Mouse (Mus musculus): ENCODE measurements around the gene Rgs9bp. TPM values are rescaled to one million over a fixed set of nuclear protein-coding genes. Genes with fewer than 3 reads are reported as not detected.
"Not testable (repeated sequence)": the region's sequence is repeated elsewhere in the genome, so short reads cannot be mapped to it uniquely, and the experiment has no call there.

Gene Rgs9bp
- total RNA-seq, 2 experiments from 2014 or later = 0.05 to 0.43 TPM

DNA sequence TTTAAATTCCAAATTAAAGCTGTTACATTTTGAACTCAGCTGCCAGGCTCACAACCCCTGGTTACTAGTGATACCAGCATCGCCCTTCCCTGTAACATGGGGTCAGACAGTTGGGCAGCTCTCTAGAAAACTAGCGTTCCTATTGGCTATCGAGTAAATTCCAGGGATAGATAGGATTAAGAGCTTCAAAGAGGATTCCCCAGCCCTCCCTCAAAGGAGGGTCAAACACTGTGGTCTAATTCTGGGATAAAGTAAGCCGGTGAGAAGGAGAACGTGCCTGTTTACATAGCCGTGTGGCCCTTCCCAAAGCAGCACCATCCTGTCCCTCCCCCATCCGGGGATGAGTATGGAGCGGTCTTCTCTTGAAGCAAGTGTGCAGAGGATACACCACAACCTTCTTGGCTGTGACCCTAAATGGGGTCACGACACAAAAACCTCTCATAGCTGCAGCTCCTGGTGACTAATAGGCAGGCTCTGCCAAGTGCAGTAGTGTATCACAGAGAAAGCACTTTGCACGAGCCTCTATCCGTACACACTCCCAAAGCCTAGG is 1.8 kb downstream of the Rgs9bp start:
- DNase-seq = no peak

DNA sequence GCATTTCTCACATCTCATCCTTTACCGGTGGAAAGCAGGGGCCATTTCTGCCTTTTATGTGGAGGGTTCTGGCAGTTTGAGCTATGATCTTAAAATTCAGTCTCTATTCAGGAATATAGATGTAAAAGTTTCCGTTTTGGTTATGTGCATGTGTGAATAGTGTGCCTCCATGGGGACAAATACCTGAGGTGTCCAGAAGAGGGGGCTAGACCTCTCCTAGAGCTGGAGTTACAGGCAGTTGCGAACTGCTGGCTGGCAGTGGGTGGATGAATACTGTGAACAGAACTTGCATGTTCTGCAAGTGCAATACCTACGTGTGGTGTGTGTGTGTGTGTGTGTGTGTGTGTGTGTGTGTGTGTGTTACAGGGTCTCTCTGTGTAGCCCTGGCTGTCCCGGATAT is 2.7 kb downstream of the Rgs9bp start:
- no peak for DNase-seq

DNA sequence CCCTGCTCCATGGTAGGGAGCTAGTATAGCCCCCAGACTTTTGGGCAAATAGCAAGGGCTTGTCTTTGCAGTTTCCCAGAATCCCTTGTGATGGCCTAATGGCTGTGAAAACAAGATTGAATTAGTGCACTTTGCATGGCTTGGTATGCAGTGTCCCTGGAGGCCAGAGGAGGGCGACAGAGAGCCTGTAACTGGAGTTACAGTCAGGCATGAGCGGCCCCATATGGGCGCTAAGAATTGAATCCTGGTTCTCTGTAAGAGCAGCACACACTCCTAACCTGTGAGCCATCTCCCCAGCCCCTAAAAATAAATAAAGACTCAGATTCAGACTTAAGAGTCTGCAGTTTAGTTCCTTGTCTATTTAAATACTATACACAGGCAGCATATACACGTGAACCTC is 5.5 kb downstream of the Rgs9bp start:
- DNase-seq = no peak

DNA sequence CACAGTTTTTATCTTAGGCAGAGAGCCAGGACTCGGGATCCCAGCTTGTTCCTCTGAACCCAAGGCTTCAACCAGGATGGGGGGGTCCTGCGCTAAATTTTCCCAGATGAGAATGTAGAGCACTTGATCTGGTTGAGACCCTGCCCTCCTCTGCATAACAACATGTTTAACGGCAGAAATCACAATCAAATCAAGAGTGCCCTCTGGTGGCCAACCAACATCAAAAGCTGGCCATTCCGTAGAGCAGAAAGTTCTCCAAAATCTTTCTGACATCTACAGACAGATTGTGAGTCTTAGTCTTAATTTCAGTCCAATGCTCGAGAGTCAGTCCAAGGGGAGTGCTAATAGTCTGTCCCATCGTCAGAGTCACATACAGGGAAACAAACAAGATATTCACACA is 14.5 kb downstream of the Rgs9bp start:
- not testable (repeated sequence) for DNase-seq

DNA sequence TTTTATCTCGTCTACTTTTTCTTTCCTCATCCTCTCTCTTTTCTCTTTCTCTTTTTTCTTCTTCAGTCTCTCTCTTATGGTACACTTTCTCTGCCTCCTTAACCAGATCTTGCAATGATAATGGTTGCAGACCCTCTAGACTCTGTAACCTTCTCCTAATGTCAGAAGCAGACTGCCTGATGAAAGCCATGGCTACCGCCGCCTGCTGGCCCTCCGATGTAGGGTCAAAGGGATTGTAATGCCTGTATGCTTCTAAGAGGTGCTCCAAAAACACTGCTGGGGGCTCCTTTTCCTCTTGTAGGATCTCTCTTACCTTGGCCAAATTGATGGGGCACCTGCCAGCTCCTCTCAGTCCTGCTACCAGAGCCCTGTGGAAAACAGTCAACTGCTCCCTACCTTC is 15.7 kb downstream of the Rgs9bp start:
- DNase-seq = not testable (repeated sequence)

DNA sequence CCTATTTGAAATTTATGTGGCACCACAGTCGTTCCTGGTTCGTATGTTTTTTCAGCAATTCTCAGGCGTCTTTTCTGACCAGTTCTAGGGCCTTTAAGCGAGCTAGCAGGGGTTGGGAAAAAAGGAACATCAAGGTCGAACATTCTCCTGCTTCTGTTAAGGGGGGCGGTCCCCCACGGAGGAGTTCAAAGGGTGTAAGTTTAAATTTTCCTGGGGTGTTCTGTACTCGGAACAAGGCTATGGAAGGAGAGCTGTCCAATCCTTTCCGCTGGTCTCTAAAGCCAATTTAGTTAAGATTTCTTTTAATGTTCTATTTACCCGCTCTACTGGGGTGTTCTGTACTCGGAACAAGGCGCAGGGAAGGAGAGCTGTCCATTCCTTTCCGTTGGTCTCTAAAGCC is 19.4 kb downstream of the Rgs9bp start:
- DNase-seq = not testable (repeated sequence)

DNA sequence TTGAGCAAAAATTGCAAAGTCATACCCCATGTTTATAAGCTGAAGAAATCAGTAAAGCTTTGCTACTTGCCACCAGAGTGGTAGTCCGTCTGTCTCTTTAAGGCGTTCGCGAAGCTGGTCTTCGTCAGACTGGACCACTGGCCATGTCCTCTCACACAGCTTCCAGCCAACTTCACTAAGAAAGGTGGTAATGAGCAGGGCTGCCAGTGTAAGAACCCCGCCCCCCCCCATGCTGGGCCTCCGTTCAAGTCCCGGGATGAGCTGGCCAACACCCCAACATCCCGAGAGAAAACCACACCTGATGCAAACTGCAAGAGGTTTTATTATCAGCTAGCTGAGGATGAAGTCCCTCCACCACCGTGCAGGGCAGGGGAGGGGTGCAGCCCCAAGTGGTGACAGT is 20.5 kb downstream of the Rgs9bp start:
- not testable (repeated sequence) for DNase-seq

DNA sequence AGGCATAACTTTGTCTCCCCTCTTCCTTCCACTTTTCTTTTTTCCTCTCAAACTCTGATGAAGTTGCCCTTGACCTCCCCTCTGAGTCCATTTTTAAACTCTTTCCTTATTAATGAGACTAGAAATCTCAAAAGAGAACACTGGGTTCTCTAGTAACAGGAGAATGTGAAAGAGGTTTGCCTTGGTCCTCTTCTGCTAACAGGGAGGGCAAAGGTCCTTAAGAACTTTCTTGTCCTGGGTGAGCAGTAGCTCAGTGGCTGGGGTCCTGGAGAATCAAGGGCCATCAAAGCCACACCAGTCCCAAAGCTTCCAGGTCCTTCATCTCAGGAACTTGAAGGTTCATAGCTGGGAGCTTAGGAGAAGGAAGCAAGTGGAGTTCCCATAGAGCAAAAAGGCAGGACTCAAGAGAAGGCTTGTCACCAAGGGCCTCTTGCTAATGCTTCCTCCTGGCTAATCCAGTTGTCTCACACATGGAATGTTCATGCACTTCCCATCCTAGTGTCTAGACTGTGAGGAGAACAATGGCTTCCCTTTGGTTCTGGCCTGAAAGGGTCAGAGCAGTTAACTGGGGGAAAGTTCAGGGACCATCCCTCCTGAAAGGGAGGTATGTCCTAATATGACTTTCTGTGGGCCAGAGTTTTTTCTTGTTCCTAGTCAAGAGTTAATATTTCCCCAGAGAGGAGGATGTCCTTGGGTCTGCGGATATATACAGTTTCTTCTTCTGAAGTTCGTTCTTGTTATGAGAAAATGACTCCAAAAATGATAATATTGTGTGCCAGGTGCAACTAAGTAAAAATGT is 21.1 kb downstream of the Rgs9bp start:
- DNase-seq = no peak

DNA sequence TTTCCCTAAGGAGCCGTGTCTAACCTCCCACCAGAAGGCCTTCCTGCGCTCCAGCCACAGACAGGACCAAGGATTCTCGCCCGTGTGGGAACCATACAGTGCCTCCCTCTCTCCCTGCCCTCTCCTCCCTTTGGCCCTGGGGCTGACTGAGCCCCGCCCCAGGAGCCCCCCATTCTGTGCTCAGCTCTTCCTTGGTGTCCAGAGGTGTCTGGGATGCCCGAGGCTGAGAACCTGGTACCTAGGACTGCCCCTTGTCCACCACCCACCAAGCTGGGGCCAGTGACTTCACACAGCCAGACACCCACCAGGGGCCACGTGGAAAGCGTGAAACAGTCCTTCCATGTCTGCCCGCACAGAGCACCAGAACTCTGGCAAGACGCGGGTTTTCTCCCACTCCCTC is 22.3 kb downstream of the Rgs9bp start:
- no peak for DNase-seq

DNA sequence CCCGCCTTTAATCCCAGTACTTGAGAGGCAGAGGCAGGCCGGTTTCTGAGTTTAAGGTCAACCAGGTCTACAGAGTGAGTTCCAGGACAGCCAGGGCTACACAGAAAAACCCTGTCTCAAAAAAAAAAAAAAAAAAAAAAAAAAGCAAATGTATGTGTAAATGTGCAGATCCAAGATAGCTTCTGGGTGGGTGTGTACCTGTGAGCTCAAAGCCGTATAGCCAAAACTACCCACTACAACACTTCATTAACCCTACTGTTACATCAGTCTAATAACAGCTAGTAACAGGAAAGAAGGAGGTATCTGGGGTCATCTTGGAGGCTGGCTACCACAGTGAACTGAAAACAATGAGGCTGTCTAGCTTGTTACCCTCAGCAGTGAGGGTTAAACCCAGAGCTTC is 25.5 kb downstream of the Rgs9bp start:
- DNase-seq = no peak

DNA sequence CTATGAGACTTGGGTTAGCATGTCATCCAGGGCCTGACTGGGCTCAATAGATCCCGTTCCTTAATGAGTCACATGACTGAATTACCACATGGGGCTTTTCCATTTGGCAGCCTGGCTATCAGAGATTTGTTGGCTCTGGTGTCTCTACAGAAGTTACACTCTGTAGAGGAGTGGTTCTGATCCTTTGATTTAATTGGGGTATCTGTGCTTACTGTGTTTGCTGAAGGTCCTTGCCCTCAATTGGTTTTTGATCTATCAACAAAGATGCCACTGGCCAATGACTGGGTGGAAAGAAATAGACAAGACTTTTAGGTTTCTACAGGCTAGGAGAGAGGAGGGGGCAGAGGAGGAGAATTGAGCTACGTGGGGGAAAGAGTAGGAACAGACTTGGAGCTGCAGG is 26.7 kb downstream of the Rgs9bp start:
- no peak for DNase-seq

DNA sequence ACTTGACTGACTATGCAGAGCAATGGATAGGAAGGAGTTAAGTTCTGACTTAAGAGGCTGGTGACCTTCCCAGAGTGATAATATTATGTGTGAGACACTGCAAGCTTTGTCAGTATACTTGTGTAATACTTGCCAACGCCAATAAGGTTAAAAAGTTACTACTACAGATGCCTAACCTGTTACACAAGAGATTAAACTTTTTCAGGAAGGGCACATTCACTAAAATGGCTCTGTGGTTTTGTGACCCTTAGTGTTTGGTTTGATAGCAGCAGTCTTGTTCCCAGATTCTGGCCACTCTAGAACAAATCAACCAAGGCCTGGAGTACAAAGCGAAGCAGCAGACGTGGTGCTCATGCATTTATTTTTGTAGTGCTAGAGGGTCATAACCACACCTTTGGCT is 27.8 kb downstream of the Rgs9bp start:
- no peak for DNase-seq

DNA sequence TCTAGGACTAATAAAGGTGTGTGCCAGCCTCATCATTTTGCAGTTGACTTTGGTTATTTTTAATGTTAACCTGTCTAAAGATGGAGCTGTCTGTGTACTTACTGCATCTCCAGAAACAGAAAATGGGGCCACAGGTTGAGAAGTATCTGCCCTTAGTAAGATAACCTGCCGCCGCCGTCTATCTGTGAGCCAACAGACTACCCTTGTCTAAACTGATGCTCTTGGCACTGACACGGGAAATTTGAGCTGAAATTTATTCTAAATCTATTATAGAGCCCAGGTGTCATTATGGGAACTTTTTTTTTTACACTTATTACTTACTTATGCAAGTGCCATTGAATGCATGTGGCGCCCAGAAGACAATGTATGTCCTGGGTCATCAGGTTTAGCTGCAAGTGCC is 28.5 kb downstream of the Rgs9bp start:
- DNase-seq = no peak

DNA sequence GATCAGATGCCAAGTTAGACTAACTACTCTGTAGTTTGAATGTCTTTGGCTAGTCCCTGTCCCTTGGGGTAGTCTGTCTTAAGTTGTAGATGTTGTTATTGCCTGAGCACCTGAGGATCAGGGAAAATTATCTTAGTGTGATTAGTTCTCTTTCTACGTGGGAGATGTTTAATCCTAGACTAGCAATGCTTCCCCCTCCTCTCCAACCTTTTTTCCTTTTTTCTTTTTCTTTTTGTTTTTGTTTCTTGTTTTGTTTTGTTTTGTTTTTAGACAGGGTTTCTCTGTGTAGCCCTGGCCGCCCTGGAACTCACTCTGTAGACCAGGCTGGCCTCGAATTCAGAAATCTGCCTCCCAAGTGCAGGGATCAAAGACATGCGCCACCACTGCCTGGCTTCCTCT is 29.2 kb downstream of the Rgs9bp start, which contains the start of gene Nudt19:
Gene Nudt19, minus strand, starts transcription at position 100 of the 399 bp plus-strand sequence.
- no peak for DNase-seq

DNA sequence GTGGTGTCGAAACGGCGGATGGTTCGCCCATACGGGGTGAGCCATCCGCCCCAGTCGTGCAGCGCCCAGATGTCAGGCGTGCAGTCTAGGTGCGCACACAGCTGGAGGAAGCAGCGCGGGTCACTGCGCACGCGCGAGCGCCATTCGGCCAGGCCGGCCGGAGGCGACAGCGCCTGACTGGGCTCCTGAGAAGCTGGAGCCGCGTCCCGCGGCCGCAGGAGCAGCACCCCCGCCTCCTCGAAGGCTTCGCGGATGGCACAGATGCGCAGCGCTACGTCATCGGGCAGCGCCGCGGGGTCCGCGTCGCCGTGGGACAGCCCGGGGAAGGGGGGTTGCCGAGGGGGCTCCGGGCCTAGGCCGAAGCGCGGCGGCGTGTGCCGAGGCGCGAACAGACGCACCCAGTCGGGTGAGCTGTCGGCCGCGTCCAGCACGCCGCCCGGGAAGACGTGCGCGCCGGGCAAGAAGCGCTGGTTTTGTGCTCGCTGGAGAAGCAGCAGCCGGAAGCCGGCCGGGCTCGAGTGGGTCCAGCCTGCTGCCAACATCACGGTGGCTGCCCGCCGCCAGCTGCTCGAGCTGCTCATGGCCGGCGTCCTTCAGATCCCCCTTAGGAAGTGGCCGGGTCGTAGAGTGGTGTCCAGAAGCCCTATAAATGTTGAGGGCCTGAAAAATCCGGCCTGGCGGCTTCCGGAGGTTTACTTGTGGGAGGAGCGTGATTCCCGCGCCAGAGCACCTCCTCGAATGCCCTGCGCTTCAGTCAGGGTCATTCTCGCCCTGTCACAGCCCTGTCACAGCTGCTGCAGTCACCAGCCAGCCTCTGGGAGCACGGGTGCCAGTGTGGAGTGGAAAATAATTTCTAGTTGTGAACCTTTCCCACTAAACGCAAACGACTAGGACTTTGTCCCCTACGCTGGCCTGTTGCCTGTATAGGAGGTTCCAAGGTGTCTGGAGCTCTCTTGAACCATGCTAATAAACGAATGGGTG is 29.9 kb downstream of the Rgs9bp start:
- peak; percentile 85 for DNase-seq

DNA sequence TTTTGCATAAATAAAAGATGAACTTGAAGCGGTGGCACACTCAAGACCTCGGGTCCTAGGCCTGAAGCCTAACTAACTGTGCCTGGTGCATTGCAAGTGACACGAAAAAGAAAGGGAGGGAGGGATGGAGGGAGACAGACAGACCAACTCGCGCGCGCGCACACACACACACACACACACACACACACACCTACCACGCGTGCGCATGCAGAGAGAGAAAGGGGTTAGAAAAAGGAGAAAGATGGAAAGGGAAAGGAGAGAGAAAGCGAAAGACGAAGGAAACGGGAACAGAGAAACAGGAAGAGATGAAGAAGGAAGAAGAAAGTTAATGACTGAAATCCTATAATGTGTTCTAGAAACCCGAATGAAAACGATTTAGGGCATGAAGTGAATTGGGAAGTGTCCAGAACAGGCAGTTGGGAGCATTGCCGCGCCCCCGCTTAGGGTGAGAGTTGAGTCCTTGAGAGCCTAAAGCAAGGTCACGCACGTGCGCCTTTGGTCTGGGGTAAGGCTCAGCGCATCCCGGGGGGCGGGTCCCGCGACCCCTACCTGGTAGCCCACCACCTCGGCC is 30.7 kb downstream of the Rgs9bp start:
- no peak for DNase-seq

DNA sequence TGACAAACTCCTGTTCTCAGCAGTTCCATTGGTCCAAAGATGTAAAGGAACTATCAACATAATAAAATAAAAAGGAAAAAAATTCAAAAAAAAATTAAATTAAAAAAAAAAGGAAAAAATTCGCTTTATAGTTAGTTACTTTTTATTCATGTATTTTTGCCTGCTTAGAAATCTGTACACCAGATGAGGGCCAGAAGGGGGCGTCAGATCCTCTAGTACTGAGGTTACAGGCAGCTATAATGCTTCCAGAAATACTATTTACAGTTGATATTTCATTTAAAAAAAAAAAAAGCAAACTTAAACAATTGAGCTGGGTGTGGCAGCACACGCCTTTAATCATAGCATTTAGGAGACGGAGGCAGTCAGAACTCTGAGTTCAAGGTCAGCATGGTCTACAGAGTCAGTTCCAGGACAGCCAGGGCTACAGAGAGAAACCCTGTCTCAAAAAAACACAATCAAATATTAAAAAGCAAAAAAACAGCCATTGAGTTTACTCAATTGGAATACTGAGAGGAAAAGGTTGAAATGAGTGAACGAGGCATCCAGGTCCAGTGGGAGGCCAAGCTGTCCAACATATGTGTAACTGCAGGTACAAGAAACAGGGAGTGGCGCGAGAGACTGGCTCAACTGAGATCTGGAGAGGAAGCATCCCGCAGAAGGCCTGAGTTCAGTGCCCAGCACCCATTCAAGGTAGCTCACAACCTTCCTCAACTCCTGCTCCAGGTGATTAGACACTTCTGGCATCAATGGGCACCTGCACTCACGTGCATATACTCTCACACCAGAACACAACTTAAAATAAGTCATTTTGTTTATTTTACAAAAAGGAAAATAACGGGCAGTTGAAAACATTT is 31.4 kb downstream of the Rgs9bp start:
- DNase-seq = no peak

DNA sequence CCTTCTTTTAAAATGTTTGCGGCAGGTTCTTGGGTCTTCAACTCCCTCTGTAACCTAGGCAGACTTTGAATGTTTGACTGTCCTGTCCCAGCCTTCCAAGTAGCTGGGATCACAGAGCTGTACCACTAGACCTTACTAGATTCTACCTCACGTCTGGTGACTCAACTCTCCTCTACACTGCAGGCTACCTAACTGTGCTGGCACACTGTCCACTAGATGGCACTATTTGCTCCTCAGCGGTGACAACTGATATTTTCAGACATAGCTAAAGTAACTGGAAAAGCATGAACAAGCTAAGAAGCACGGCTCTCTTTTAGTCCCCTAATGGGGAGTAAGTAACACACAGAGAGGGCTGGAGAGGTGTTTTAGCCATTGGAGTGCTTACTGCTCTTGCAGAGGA is 39.5 kb downstream of the Rgs9bp start:
- peak; percentile 14 for DNase-seq

DNA sequence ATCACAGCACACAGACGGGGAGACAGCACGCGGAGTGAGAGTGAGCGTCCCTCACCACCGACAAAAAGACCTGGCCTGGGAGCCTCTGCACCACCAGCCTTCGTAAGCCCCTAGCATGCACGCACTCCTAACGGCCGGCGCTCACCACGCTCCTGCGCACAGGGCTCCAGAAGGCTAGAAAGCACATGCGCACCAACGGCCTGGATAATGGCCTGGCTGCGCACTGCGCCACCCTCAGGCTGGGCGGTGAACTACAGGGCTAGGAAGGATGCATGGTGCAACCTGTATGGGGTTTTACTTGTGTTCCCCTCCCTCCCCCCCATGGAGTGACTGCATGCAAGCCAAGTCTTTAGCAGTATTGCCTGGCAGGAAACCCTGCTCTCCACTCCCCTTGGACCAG is 47.8 kb downstream of the Rgs9bp start, which contains the start of gene Tdrd12:
Gene Tdrd12, minus strand, starts transcription at position 184 of the 400 bp plus-strand sequence.
- no peak for DNase-seq

DNA sequence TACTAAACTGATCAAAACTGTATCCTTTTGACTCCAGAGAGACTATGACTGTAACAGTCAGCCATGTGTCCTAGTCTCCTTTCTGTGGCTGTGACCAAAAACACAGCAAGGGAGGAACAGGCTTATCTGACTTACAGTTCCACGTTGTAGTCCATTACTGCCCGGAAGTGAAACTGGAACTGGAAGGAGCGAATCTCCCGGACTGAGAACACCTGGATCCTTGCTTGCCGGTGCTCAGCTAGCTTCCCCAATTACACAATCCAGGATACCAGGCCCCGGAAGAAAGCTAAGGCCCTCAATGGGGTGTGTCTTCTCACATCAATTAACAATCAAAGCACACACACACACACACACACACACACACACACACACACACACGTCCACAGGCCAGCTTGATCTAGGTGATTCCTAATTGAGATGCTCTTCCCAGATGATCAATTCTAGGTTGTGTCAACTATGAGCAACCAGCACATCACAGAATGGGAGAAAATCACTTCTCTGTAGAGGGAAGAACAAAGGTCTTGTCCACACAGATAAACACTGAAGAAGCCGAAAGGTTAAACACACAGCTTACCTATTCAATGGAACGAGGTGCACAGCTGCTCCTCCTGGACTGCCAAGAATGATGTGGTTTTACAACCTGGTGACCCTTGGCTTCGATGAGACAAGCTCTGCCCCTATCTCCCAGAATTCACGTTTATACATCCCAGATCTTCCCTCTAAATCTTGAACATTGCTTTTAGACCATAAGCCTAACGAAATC is 49.5 kb downstream of the Rgs9bp start:
- no peak for DNase-seq

DNA sequence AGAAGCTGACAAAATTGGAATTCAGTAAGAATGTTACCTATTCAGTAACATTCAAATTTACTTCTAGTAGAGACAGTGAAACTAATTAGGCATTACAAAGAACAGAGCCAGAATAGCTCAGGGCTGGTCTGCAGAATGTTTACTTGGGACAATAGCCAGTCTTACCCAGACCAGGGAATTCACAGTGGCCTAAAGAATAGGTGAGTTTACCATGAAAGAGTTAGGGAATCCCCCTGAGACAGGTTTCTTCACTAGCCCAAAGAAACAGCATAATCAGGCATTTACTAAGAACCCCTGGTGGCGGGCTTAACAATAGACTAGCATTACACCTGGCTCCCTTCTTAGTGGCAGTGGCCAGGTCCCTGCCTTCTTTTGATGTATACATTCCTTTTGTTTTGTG is 54.8 kb downstream of the Rgs9bp start:
- DNase-seq = not testable (repeated sequence)
